Mouse (Mus musculus): ENCODE measurements around the gene Fbxl16. TPM values are rescaled to one million over a fixed set of nuclear protein-coding genes. Genes with fewer than 3 reads are reported as not detected.
A peak's percentile ranks its signal among the peaks of the same experiment; 100 is the strongest.

The Fbxl16 gene
- polyA plus RNA-seq (2015; fragmentation: Nextera tagmentation; extraction: Ambion mirVana): 2.6 and 2.8 TPM in 2 replicates

DNA sequence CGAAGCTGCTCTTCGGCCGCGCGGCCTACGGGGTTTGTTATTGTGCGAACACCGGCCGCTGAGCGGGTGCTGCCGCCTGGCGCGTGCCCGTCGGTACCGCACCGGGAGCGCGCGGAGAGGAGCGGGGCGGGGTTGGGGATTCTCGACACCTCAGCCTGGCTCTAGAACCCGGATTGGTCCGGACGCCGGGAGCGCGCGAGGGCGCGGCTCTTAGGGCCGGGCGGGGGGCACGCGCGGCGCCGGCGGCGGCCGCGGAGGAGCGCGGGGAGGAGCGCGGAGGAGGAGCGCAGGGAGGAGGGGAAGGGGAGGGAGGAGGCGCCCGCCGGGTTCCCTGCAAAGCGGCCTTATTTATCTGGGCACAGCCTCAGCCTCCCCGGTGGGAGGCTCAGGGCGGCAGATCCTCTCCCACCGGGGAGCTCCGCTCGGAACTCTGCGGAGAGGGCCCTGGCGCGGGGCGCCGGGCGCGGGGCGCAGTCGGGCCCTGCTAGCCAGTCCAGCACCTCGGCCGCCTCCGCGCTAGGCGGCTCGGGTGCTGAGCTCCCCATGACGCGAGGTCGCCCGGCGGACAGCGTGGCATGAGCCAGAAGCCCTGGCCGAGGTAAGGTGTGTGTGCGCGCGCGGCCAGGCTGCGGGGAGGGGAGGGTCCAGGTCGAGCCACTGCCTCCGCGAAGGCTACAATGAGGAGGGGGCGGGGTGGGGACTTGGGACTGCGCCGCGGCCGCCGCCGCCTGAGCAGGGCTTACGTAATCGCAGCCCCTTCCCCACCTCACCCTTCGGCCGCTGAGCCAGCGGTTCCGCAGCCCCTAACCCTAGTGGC lies at the start of gene Fbxl16:
Gene Fbxl16 (plus strand): TSS at position 297 of the 817 bp plus-strand sequence.
- under 1% methylated on average over 84 of the region's 100 CpGs for WGBS
- H3K4me1 ChIP-seq (ENCODE audit: control insufficient read depth, insufficient read depth, low read length): 0 out of 2 replicates have a peak, but pooled peaks cover 2% of the 10 kb centered on the region
- ATAC-seq (ENCODE audit: insufficient read depth, low FRiP score): peak; percentile 88
- H3K4me3 ChIP-seq (replicated peaks; ENCODE audit: low read length): peak within 1 kb of the TSS; percentile 68
- peak within 1 kb of the TSS; percentile 79 for H3K9ac ChIP-seq (ENCODE audit: low read length)
- H3K27me3 ChIP-seq (ENCODE audit: control insufficient read depth, insufficient read depth, low read length): peaks cover 27% of the 10 kb centered on the region
- no peaks in the 10 kb centered on the region for H3K9me3 ChIP-seq (replicated peaks; ENCODE audit: control insufficient read depth, low read length)
- H3K4me2 ChIP-seq (ENCODE audit: low read depth, low read length): peak within 1 kb of the TSS; percentile 96
- no peak within 1 kb of the TSS for H3K27ac ChIP-seq (ENCODE audit: low read length)
- H3K36me3 ChIP-seq (ENCODE audit: control insufficient read depth, insufficient read depth, low read length): no peaks in the 10 kb centered on the region

DNA sequence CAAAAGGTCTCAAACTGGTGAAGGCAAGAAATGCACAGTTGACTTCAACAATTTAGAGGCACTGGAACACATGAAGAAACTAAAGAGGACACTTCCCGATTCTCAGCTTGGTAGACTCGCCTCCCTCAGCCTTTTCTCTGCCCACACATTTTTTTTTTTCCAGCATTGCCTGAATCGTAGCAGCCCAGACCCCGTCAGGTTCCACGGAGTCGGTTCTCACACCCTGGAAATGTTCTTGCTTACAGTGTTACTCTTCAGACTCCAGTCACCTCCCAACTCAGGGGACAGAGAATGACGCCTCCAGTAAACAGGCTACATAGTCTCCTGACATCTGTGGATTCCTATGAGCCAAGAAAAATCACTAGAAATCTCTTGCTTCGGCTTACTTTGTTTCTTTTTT lies 48.7 kb upstream of the Fbxl16 start:
- Histone ChIP-seq H3K9ac (ENCODE audit: low read length) (no peak overlapping the region), H3K27ac (ENCODE audit: low read length) (no peak overlapping the region), H3K4me2 (ENCODE audit: low read depth, low read length) (no peak overlapping the region), H3K27me3 (ENCODE audit: control insufficient read depth, insufficient read depth, low read length) (no peaks in the 10 kb centered on the region), H3K4me3 (replicated peaks; ENCODE audit: low read length) (no peak overlapping the region), H3K36me3 (ENCODE audit: control insufficient read depth, insufficient read depth, low read length) (no peaks in the 10 kb centered on the region), H3K9me3 (replicated peaks; ENCODE audit: control insufficient read depth, low read length) (no peaks in the 10 kb centered on the region), H3K4me1 (ENCODE audit: control insufficient read depth, insufficient read depth, low read length) (0 out of 2 replicates have a peak, but pooled peaks cover 2% of the 10 kb centered on the region)
- WGBS: 67% methylated on average over 8 of the region's 8 CpGs
- ATAC-seq (ENCODE audit: insufficient read depth, low FRiP score): no peak

DNA sequence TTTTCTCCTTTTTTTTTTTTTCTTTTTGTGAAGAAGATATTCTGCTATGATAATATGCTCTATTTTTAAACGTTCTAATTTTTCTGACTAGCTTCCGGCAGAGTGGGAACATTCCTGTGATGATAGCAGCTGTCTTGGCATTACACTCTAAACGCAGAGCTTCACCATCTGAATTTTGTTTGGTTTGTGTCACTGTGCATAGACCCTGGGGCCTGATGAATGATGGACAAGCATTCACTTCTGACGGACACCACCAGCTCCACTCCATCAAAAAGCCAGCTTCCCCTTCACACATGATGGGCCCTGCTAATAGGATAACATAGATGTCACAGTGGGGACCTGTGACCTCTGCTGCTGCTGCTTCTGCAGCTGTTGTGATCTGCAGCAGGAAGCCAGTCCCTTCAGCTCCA lies 47.3 kb upstream of the Fbxl16 start:
- no peaks in the 10 kb centered on the region for H3K27me3 ChIP-seq (ENCODE audit: control insufficient read depth, insufficient read depth, low read length)
- no peak overlapping the region for H3K4me3 ChIP-seq (replicated peaks; ENCODE audit: low read length)
- 34% methylated on average over 4 of the region's 4 CpGs for WGBS
- H3K9ac ChIP-seq (ENCODE audit: low read length): no peak overlapping the region
- H3K9me3 ChIP-seq (replicated peaks; ENCODE audit: control insufficient read depth, low read length): no peaks in the 10 kb centered on the region
- no peak overlapping the region for H3K27ac ChIP-seq (ENCODE audit: low read length)
- no peaks in the 10 kb centered on the region for H3K4me1 ChIP-seq (ENCODE audit: control insufficient read depth, insufficient read depth, low read length)
- H3K4me2 ChIP-seq (ENCODE audit: low read depth, low read length): no peak overlapping the region
- no peaks in the 10 kb centered on the region for H3K36me3 ChIP-seq (ENCODE audit: control insufficient read depth, insufficient read depth, low read length)
- no peak for ATAC-seq (ENCODE audit: insufficient read depth, low FRiP score)

DNA sequence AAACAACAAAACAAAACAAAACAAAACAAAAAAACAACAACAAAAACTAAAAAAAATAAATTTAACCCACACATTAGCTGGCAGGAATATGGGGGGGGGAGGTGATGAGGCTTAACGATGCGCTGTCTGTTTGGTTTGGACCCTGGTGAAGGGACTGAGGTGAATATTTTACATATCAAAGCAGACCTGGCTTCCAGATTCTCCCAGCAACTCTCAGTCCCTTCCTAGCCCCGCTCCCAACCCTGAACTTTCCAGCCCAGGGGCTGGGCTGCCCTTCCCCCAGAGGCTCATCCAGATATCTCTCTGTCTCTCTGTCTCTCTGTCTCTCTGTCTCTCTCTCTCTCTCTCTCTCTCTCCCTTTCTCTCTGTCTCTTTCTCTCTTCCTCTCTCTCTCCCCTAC lies 46.3 kb upstream of the Fbxl16 start:
- H3K4me2 ChIP-seq (ENCODE audit: low read depth, low read length): no peak overlapping the region
- no peak overlapping the region for H3K4me3 ChIP-seq (replicated peaks; ENCODE audit: low read length)
- H3K4me1 ChIP-seq (ENCODE audit: control insufficient read depth, insufficient read depth, low read length): no peaks in the 10 kb centered on the region
- H3K27ac ChIP-seq (ENCODE audit: low read length): no peak overlapping the region
- WGBS: 51% methylated on average over 3 of the region's 3 CpGs
- H3K36me3 ChIP-seq (ENCODE audit: control insufficient read depth, insufficient read depth, low read length): no peaks in the 10 kb centered on the region
- no peak for ATAC-seq (ENCODE audit: insufficient read depth, low FRiP score)
- no peaks in the 10 kb centered on the region for H3K27me3 ChIP-seq (ENCODE audit: control insufficient read depth, insufficient read depth, low read length)
- H3K9me3 ChIP-seq (replicated peaks; ENCODE audit: control insufficient read depth, low read length): no peaks in the 10 kb centered on the region
- no peak overlapping the region for H3K9ac ChIP-seq (ENCODE audit: low read length)

DNA sequence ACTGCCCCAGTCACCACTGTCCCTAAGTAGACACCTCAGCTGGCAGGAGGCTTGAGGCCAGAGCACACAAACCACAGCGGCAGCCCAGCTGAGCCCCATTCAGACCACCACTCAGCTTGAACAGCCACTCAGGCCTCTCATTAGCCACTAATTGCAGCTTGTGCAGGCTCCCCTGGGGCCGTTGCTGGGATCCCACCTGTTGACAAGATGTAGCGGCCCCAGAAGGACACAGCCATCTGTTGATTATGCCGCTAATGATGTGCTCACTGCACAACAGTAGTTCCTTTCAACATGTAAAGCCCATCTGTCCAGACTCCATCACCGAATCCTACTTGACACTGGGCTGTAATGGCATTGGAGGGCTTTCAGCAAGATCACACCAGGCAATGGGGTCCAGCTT lies 43.0 kb upstream of the Fbxl16 start:
- Histone ChIP-seq H3K27ac (ENCODE audit: low read length) (no peak overlapping the region), H3K9me3 (replicated peaks; ENCODE audit: control insufficient read depth, low read length) (no peaks in the 10 kb centered on the region), H3K4me2 (ENCODE audit: low read depth, low read length) (no peak overlapping the region), H3K4me1 (ENCODE audit: control insufficient read depth, insufficient read depth, low read length) (no peaks in the 10 kb centered on the region), H3K27me3 (ENCODE audit: control insufficient read depth, insufficient read depth, low read length) (no peaks in the 10 kb centered on the region), H3K36me3 (ENCODE audit: control insufficient read depth, insufficient read depth, low read length) (no peaks in the 10 kb centered on the region), H3K9ac (ENCODE audit: low read length) (no peak overlapping the region), H3K4me3 (replicated peaks; ENCODE audit: low read length) (no peak overlapping the region)
- ATAC-seq (ENCODE audit: insufficient read depth, low FRiP score): no peak
- 73% methylated on average over 5 of the region's 5 CpGs for WGBS

DNA sequence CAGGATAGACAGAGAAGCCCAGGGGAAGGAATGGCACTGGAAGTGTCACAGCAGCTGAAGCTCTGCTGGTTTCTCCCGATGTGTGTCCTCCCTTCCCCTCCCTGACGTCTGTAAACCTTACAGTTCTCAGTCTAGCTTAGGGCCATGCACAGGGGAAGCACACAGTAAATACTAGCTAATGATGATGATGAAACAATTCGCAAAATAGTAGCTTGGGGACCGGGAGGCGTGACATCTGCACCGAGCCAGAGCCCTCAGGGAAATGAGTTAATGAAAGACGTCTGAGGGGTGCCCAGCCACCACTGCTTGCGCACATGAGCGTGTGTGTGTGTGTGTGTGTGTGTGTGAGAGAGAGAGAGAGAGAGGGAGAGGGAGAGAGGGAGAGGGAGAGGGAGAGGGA lies 39.6 kb upstream of the Fbxl16 start:
- ATAC-seq (ENCODE audit: insufficient read depth, low FRiP score): no peak
- Histone ChIP-seq H3K9ac (ENCODE audit: low read length) (no peak overlapping the region), H3K4me1 (ENCODE audit: control insufficient read depth, insufficient read depth, low read length) (peaks cover 3% of the 10 kb centered on the region), H3K9me3 (replicated peaks; ENCODE audit: control insufficient read depth, low read length) (no peaks in the 10 kb centered on the region), H3K4me2 (ENCODE audit: low read depth, low read length) (no peak overlapping the region), H3K36me3 (ENCODE audit: control insufficient read depth, insufficient read depth, low read length) (no peaks in the 10 kb centered on the region), H3K27me3 (ENCODE audit: control insufficient read depth, insufficient read depth, low read length) (no peaks in the 10 kb centered on the region), H3K4me3 (replicated peaks; ENCODE audit: low read length) (no peak overlapping the region), H3K27ac (ENCODE audit: low read length) (no peak overlapping the region)
- whole genome bisulfite sequencing: 59% methylated on average over 9 of the region's 9 CpGs

DNA sequence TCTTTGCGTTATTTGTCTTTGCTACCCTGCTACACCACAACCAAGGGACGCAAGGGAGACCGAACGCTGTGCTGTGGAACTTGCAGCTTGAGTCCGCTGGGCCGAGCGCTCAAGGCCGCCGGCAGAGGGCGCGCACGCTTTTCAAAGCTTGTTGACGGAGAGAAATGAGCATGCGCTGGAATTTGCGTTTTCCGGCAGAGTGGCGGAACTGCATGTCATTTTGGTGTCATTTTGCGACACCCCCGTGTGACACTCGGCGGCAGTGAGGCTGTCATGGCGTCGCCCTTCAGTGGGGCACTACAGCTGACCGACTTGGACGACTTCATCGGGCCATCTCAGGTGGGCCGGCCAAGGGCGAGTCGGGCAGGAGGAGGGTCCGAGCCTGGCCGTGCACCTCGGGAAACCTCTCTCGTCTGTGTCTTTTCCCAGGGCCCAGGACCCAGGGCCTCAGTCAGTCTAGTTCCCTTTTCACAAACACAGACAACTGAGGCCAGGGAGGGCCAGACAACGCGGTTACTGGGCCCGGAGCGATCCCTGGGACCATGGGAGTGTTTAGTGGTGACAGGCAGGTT lies 35.2 kb upstream of the Fbxl16 start, which contains the start of gene Narfl:
Gene Narfl (plus strand): TSS at position 228 of the 572 bp plus-strand sequence.
- ATAC-seq (ENCODE audit: insufficient read depth, low FRiP score): peak; percentile 89
- peak within 1 kb of the TSS; percentile 78 for H3K4me3 ChIP-seq (replicated peaks; ENCODE audit: low read length)
- peak within 1 kb of the TSS; percentile 84 for H3K4me2 ChIP-seq (ENCODE audit: low read depth, low read length)
- no peaks in the 10 kb centered on the region for H3K36me3 ChIP-seq (ENCODE audit: control insufficient read depth, insufficient read depth, low read length)
- H3K9ac ChIP-seq (ENCODE audit: low read length): peak within 1 kb of the TSS; percentile 92
- H3K9me3 ChIP-seq (replicated peaks; ENCODE audit: control insufficient read depth, low read length): no peaks in the 10 kb centered on the region
- H3K4me1 ChIP-seq (ENCODE audit: control insufficient read depth, insufficient read depth, low read length): peaks cover 6% of the 10 kb centered on the region
- H3K27me3 ChIP-seq (ENCODE audit: control insufficient read depth, insufficient read depth, low read length): no peaks in the 10 kb centered on the region
- WGBS: under 1% methylated on average over 37 of the region's 37 CpGs
- no peak within 1 kb of the TSS for H3K27ac ChIP-seq (ENCODE audit: low read length)

DNA sequence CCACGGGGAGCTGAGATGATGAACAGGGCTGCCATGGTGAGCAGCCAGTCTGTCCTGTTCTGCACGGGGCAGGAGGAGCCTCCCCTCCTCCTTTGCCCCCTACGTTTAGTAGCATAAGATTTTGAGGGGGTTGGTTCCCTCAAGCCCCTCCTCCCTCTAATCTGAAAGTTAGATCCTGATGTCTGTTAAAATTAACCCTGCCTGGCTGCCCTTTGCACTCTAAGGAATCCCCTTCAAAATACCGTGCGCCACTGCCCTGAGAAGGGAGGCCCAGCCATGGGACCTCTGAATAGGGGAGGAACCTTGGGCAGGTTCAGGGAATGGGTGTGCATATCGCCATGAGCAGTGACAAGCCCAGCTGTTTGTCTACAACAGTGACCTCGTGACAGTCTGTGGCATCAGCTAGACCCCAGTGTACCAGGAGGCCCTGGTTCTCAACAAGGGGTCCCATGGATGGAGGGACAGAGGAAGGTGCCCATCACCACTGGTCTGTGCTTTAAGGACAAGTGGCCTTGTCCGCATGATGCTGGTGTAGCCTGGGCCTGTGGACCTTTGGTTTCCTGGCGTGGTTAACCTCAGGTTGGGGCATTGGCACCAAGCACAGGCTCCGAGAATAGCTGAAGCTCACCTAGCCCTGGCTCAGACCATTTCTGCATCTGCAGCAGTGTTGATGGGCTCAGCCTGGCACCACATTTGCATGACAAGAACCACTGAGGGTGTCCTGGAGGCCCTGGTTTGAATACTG lies 33.4 kb upstream of the Fbxl16 start:
- 0 out of 2 replicates have a peak, but pooled peaks cover 3% of the 10 kb centered on the region for H3K36me3 ChIP-seq (ENCODE audit: control insufficient read depth, insufficient read depth, low read length)
- H3K9ac ChIP-seq (ENCODE audit: low read length): no peak overlapping the region
- no peaks in the 10 kb centered on the region for H3K27me3 ChIP-seq (ENCODE audit: control insufficient read depth, insufficient read depth, low read length)
- H3K27ac ChIP-seq (ENCODE audit: low read length): no peak overlapping the region
- H3K9me3 ChIP-seq (replicated peaks; ENCODE audit: control insufficient read depth, low read length): no peaks in the 10 kb centered on the region
- peaks cover 6% of the 10 kb centered on the region for H3K4me1 ChIP-seq (ENCODE audit: control insufficient read depth, insufficient read depth, low read length)
- H3K4me3 ChIP-seq (replicated peaks; ENCODE audit: low read length): no peak overlapping the region
- WGBS: 74% methylated on average over 10 of the region's 10 CpGs
- no peak overlapping the region for H3K4me2 ChIP-seq (ENCODE audit: low read depth, low read length)
- no peak for ATAC-seq (ENCODE audit: insufficient read depth, low FRiP score)

DNA sequence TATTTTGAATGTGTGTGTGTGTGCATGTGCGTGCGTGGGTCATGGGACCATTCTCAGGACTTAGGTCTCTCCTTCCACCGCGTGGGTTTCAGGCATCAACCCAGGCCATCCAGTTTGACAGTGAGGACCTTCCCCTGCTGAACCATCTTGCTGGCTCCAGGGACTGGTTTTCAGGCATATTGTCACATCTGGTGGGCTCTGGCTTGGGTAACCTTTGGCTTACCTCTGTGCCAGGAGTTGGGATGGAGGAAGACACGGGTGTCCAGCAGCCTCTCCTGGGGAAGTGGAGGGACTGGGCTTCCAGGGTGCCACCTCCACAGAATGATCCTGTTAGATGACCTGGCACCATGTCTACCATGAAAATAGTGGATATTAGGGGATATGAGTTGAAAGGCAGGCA lies 30.9 kb upstream of the Fbxl16 start:
- H3K4me2 ChIP-seq (ENCODE audit: low read depth, low read length): no peak overlapping the region
- no peak overlapping the region for H3K9ac ChIP-seq (ENCODE audit: low read length)
- peaks cover 6% of the 10 kb centered on the region for H3K4me1 ChIP-seq (ENCODE audit: control insufficient read depth, insufficient read depth, low read length)
- no peak overlapping the region for H3K4me3 ChIP-seq (replicated peaks; ENCODE audit: low read length)
- ATAC-seq (ENCODE audit: insufficient read depth, low FRiP score): no peak
- no peak overlapping the region for H3K27ac ChIP-seq (ENCODE audit: low read length)
- 90% methylated on average over 5 of the region's 5 CpGs for WGBS
- peaks cover 3% of the 10 kb centered on the region; the same call in 1 of the 2 replicates for H3K36me3 ChIP-seq (ENCODE audit: control insufficient read depth, insufficient read depth, low read length)
- no peaks in the 10 kb centered on the region for H3K9me3 ChIP-seq (replicated peaks; ENCODE audit: control insufficient read depth, low read length)
- H3K27me3 ChIP-seq (ENCODE audit: control insufficient read depth, insufficient read depth, low read length): no peaks in the 10 kb centered on the region

Measured in stomach, embryonic 16.5 days (tissue).